Mouse (Mus musculus) retina, embryonic 14.5 days (tissue): Measurements from ENCODE around the gene Serinc2.

Experiments used
- DNase-seq: peaks from one replicate; pipeline ENCODE4 v3.0.0-alpha.2; 2015; ENCODE audit warnings: low spot score

Serinc2 gene

GRCm38 (mm10) chr4:130279105-130279504 lies at the start of gene Serinc2:
TSS of gene Serinc2 (minus strand) at chr4:130279205.
- no peak for DNase-seq

GRCm38 (mm10) chr4:130327366-130327765 lies 48.4 kb upstream of the Serinc2 start:
- peak; percentile 11 for DNase-seq

- no peak for DNase-seq
Observed at GRCm38 (mm10) chr4:130325446-130325845, 46.4 kb upstream of the Serinc2 start.

- DNase-seq: no peak
Observed at GRCm38 (mm10) chr4:130323607-130324006, 44.6 kb upstream of the Serinc2 start.

GRCm38 (mm10) chr4:130323165-130323564 lies 44.2 kb upstream of the Serinc2 start:
- no peak for DNase-seq

- no peak for DNase-seq
Observed at GRCm38 (mm10) chr4:130322567-130322966, 43.6 kb upstream of the Serinc2 start.

- no peak for DNase-seq
Observed at GRCm38 (mm10) chr4:130321640-130322039, 42.6 kb upstream of the Serinc2 start.

GRCm38 (mm10) chr4:130319564-130319963 lies 40.6 kb upstream of the Serinc2 start:
- DNase-seq: no peak

GRCm38 (mm10) chr4:130318122-130318521 lies 39.1 kb upstream of the Serinc2 start:
- DNase-seq: no peak

- no peak for DNase-seq
Observed at GRCm38 (mm10) chr4:130316691-130317090, 37.7 kb upstream of the Serinc2 start.

- no peak for DNase-seq
Observed at GRCm38 (mm10) chr4:130315771-130316527, 36.9 kb upstream of the Serinc2 start.

- DNase-seq: no peak
Observed at GRCm38 (mm10) chr4:130313552-130313951, 34.5 kb upstream of the Serinc2 start.

GRCm38 (mm10) chr4:130312526-130312925 lies 33.5 kb upstream of the Serinc2 start:
- DNase-seq: no peak

GRCm38 (mm10) chr4:130309254-130309653 lies 30.2 kb upstream of the Serinc2 start:
- DNase-seq: peak; percentile 19

GRCm38 (mm10) chr4:130308231-130309081 lies 29.5 kb upstream of the Serinc2 start, which contains the start of the genes Fabp3 and Gm10570:
TSS of gene Fabp3 (plus strand) at chr4:130308595.
TSS of gene Gm10570 (minus strand) at chr4:130308674.
- DNase-seq: peak; percentile 73

GRCm38 (mm10) chr4:130307851-130308230 lies 28.8 kb upstream of the Serinc2 start:
- peak; percentile 61 for DNase-seq

GRCm38 (mm10) chr4:130306796-130307630 lies 28.0 kb upstream of the Serinc2 start:
- DNase-seq: no peak

- no peak for DNase-seq
Observed at GRCm38 (mm10) chr4:130304746-130305145, 25.7 kb upstream of the Serinc2 start.

- DNase-seq: no peak
Observed at GRCm38 (mm10) chr4:130302285-130302870, 23.4 kb upstream of the Serinc2 start.

- DNase-seq: no peak
Observed at GRCm38 (mm10) chr4:130299629-130300018, 20.6 kb upstream of the Serinc2 start.

- DNase-seq: no peak
Observed at GRCm38 (mm10) chr4:130298877-130299628, 20.0 kb upstream of the Serinc2 start.
